Mouse (Mus musculus) MEL (cell line): Measurements from ENCODE around the gene Ablim2. TPM values are rescaled to one million over a fixed set of nuclear protein-coding genes. Genes with fewer than 3 reads are reported as not detected.

ENCODE experiments used
- DNase-seq: peaks from one replicate; pipeline ENCODE4 v3.0.0; 2011; ENCODE audit warnings: low read depth, low spot score
- H3K27ac ChIP-seq: 2 replicates; pipeline ENCODE4 v1.5.1; 2012; ENCODE audit warnings: low read depth, mild to moderate bottlenecking, control low read depth, low read length, moderate library complexity; ENCODE audit not compliant: control insufficient read depth
- H3K27me3 ChIP-seq, 2 experiments: fragments of 150-350 bp in 1 of 2; sonication (generic) in 1 of 2; 2 replicates each; pipeline ENCODE4 v1.6.1; 2012; ENCODE audit warnings: low read length in 2 of 2, mild to moderate bottlenecking in 2 of 2, improper control_type of control experiment in 1 of 2, moderate library complexity in 1 of 2; ENCODE audit not compliant: insufficient read depth in 2 of 2, control insufficient read depth in 1 of 2
- H3K36me3 ChIP-seq, 2 experiments: 2 replicates each; pipeline ENCODE4 v1.6.1; 2012 to 2014; ENCODE audit warnings: low read length in 2 of 2, improper control_type of control experiment in 1 of 2, inconsistent platforms in 1 of 2, mild to moderate bottlenecking in 1 of 2; ENCODE audit not compliant: insufficient read depth in 2 of 2, control insufficient read depth in 1 of 2
- H3K4me1 ChIP-seq, 2 experiments: fragments of 150-350 bp in 1 of 2; sonication (generic) in 1 of 2; 2 replicates each; pipeline ENCODE4 v1.6.1; 2012; ENCODE audit warnings: low read length in 2 of 2, improper control_type of control experiment in 1 of 2, mild to moderate bottlenecking in 1 of 2; ENCODE audit not compliant: insufficient read depth in 2 of 2, control insufficient read depth in 1 of 2
- H3K4me3 ChIP-seq, 2 experiments: fragments of 150-350 bp in 1 of 2; sonication (generic) in 1 of 2; 2 replicates each; pipeline ENCODE4 v1.5.1; 2012; ENCODE audit warnings: low read depth in 2 of 2, low read length in 2 of 2, mild to moderate bottlenecking in 2 of 2, moderate library complexity in 2 of 2, control low read depth in 1 of 2, improper control_type of control experiment in 1 of 2; ENCODE audit not compliant: control insufficient read depth in 1 of 2, insufficient read depth in 1 of 2
- H3K79me2 ChIP-seq: 2 replicates; pipeline ENCODE4 v1.6.1; 2012; ENCODE audit warnings: mild to moderate bottlenecking, low read length, moderate library complexity; ENCODE audit not compliant: control insufficient read depth, poor library complexity, insufficient read depth
- H3K9ac ChIP-seq: 2 replicates; pipeline ENCODE4 v1.6.1; 2012; ENCODE audit warnings: low read depth, mild to moderate bottlenecking, control low read depth, low read length, moderate library complexity; ENCODE audit not compliant: control insufficient read depth, poor library complexity, severe bottlenecking
- H3K9me3 ChIP-seq: fragments of 150-350 bp; sonication (generic); replicated peaks from 2 replicates; pipeline ENCODE4 v1.6.1; 2012; ENCODE audit warnings: mild to moderate bottlenecking, low read length, improper control_type of control experiment, moderate library complexity; ENCODE audit not compliant: insufficient read depth
- BHLHE40 ChIP-seq: IDR thresholded peaks from 2 replicates; pipeline ENCODE4 v1.6.1; 2012; ENCODE audit warnings: low read depth, mild to moderate bottlenecking, inconsistent platforms, low read length, improper control_type of control experiment, borderline replicate concordance
- CHD1 ChIP-seq: IDR thresholded peaks from 2 replicates; pipeline ENCODE4 v1.6.1; 2012; ENCODE audit warnings: low read depth, mild to moderate bottlenecking, inconsistent platforms, low read length, improper control_type of control experiment
- ELF1 ChIP-seq: IDR thresholded peaks from 2 replicates; pipeline ENCODE4 v1.6.1; 2014; ENCODE audit warnings: low read depth, mild to moderate bottlenecking, inconsistent platforms, low read length, improper control_type of control experiment, moderate library complexity
- ETS1 ChIP-seq: IDR thresholded peaks from 2 replicates; pipeline ENCODE4 v1.6.1; 2012; ENCODE audit warnings: low read depth, mild to moderate bottlenecking, inconsistent platforms, low read length, improper control_type of control experiment, moderate library complexity
- JUND ChIP-seq: IDR thresholded peaks from 2 replicates; pipeline ENCODE4 v1.6.1; 2011; ENCODE audit warnings: low read depth, mild to moderate bottlenecking, improper control_type of control experiment, low read length
- KAT2A ChIP-seq: conservative IDR thresholded peaks from 2 replicates; pipeline ENCODE4 v1.6.1; 2012; ENCODE audit warnings: low read depth, low read length, improper control_type of control experiment, inconsistent platforms
- MAFK ChIP-seq: IDR thresholded peaks from 2 replicates; pipeline ENCODE4 v1.6.1; 2011; ENCODE audit warnings: low read depth, mild to moderate bottlenecking, low read length, improper control_type of control experiment, borderline replicate concordance
- MAX ChIP-seq: IDR thresholded peaks from 2 replicates; pipeline ENCODE4 v1.6.1; 2011; ENCODE audit warnings: low read length, improper control_type of control experiment
- MAZ ChIP-seq: IDR thresholded peaks from 2 replicates; pipeline ENCODE4 v1.6.1; 2012; ENCODE audit warnings: low read depth, mild to moderate bottlenecking, inconsistent platforms, low read length, improper control_type of control experiment
- MXI1 ChIP-seq: IDR thresholded peaks from 2 replicates; pipeline ENCODE4 v1.6.1; 2011; ENCODE audit warnings: mild to moderate bottlenecking, low read depth, low read length, improper control_type of control experiment
- NELFE ChIP-seq: IDR thresholded peaks from 2 replicates; pipeline ENCODE4 v1.6.1; 2011; ENCODE audit warnings: low read depth, low read length, improper control_type of control experiment
- POLR2AphosphoS2 ChIP-seq: IDR thresholded peaks from 2 replicates; pipeline ENCODE4 v1.6.1; 2011; ENCODE audit warnings: low read length, improper control_type of control experiment
- POLR2AphosphoS5 ChIP-seq: IDR thresholded peaks from 2 replicates; pipeline ENCODE4 v1.6.1; 2012; ENCODE audit warnings: low read depth, borderline replicate concordance, mild to moderate bottlenecking, inconsistent platforms, low read length, moderate library complexity, mixed read lengths
- RCOR1 ChIP-seq: IDR thresholded peaks from 2 replicates; pipeline ENCODE4 v1.6.1; 2012; ENCODE audit warnings: low read depth, mild to moderate bottlenecking, inconsistent platforms, low read length, improper control_type of control experiment
- TBP ChIP-seq: IDR thresholded peaks from 2 replicates; pipeline ENCODE4 v1.8.0; 2011; ENCODE audit warnings: low read depth, low read length, improper control_type of control experiment
- TCF12 ChIP-seq: IDR thresholded peaks from 2 replicates; pipeline ENCODE4 v1.6.1; 2014; ENCODE audit warnings: low read depth, mild to moderate bottlenecking, inconsistent platforms, low read length, improper control_type of control experiment, moderate library complexity
- UBTF ChIP-seq: IDR thresholded peaks from 2 replicates; pipeline ENCODE4 v1.6.1; 2012; ENCODE audit warnings: low read depth, mild to moderate bottlenecking, inconsistent platforms, low read length, improper control_type of control experiment, moderate library complexity, borderline replicate concordance; ENCODE audit not compliant: insufficient read depth
- USF1 ChIP-seq: IDR thresholded peaks from 2 replicates; pipeline ENCODE4 v1.6.1; 2014; ENCODE audit warnings: low read depth, mild to moderate bottlenecking, inconsistent platforms, low read length, improper control_type of control experiment, moderate library complexity
- USF2 ChIP-seq, 2 experiments: IDR thresholded peaks; 2 replicates each; pipeline ENCODE4 v1.6.1; 2011 to 2012; ENCODE audit warnings: improper control_type of control experiment in 2 of 2, low read length in 2 of 2, borderline replicate concordance in 1 of 2, inconsistent platforms in 1 of 2, low read depth in 1 of 2, mild to moderate bottlenecking in 1 of 2; ENCODE audit not compliant: insufficient read depth in 1 of 2
- ZMIZ1 ChIP-seq: IDR thresholded peaks from 2 replicates; pipeline ENCODE4 v1.6.1; 2012; ENCODE audit warnings: low read depth, mild to moderate bottlenecking, inconsistent platforms, low read length, improper control_type of control experiment, moderate library complexity
- polyA plus RNA-seq, 2 experiments: library from polyadenylated mRNA; stranded (reverse) in 1 of 2; unstranded in 1 of 2; fragments of >175 nt in 1 of 2; fragments of >200 nt in 1 of 2; gene quantifications; 2 replicates each; pipeline versions ENCODE4 v1.2.1 to v1.2.4; 2012; ENCODE audit warnings: low replicate concordance in 2 of 2, low read depth in 1 of 2; ENCODE audit not compliant: insufficient read length in 2 of 2, insufficient read depth in 1 of 2, missing spikeins in 1 of 2
- total RNA-seq: library from RNA; depleted of rRNA; stranded (reverse); fragments of 300-350 nt; gene quantifications from 2 replicates; pipeline ENCODE4 v1.2.3, GENCODE M21; 2012

Gene Ablim2
- total and polyA plus RNA-seq, 3 experiments = not detected

DNA sequence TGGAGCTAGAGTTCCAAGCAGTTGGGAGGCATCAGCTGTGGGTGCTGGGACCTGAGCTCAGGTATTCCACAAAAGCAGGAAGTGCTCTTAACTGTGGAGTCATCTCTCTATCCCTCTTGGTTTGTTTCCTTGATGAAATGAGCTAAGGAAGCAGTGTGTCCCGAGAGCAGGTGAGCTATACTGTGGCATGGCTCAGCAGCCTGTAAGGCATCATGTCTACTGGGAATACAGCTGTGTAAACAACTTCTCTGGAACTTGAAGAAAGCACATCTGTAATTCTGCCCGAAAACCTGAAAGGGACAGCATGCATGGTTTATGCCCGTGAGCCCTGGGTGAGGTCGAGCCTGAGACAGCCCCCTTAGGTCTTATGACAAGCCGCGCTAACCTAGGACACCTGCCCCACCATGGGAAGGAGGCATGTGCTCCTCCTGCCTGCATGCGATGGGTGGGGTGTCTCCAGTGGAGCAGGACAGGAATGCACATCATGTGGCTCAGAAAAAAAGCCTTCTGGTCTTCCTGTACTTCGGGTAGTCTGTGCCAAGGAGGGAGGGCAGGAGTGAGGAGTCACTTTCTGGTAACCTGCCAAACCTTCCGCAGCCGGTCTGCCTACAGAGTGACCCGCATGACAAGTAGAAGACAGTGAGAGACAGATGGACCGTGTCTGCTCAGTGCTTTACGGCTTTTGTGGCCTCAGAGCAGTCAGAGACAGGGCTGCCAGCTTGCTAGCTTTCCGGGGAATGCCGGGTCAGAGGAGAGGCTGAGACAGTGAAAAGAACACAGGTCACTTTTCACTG lies 150.2 kb downstream of the Ablim2 start:
- no peaks in the 10 kb centered on the region for H3K79me2 ChIP-seq
- H3K36me3 ChIP-seq = no peaks in the 10 kb centered on the region
- H3K9ac ChIP-seq = no peak overlapping the region
- no peak for TF ChIP-seq MAFK
- no peak for TF ChIP-seq JUND
- TF ChIP-seq ELF1 = no peak
- TF ChIP-seq POLR2AphosphoS2 = no peak
- no peaks in the 10 kb centered on the region for H3K9me3 ChIP-seq
- no peak for DNase-seq
- H3K4me3 ChIP-seq = no peak overlapping the region
- H3K27me3 ChIP-seq = no peaks in the 10 kb centered on the region
- H3K27ac ChIP-seq = no peak overlapping the region
- H3K4me1 ChIP-seq = no peaks in the 10 kb centered on the region

GRCm38 (mm10) chr5:35908626-35909443 lies 151.2 kb downstream of the Ablim2 start:
- H3K27ac ChIP-seq = no peak overlapping the region
- H3K27me3 ChIP-seq = no peaks in the 10 kb centered on the region
- no peak for DNase-seq
- TF ChIP-seq TBP (no peak), USF2 (IDR thresholded peaks at IDR 0.05; ENCODE audit: borderline replicate concordance in 1 of 2, insufficient read depth in 1 of 2, low read depth in 1 of 2, low read length in 2 of 2) (no peak)
- H3K9ac ChIP-seq = no peak overlapping the region
- no peaks in the 10 kb centered on the region for H3K9me3 ChIP-seq
- no peaks in the 10 kb centered on the region for H3K36me3 ChIP-seq
- H3K79me2 ChIP-seq = no peaks in the 10 kb centered on the region
- H3K4me1 ChIP-seq = no peaks in the 10 kb centered on the region
- H3K4me3 ChIP-seq = no peak overlapping the region

DNA sequence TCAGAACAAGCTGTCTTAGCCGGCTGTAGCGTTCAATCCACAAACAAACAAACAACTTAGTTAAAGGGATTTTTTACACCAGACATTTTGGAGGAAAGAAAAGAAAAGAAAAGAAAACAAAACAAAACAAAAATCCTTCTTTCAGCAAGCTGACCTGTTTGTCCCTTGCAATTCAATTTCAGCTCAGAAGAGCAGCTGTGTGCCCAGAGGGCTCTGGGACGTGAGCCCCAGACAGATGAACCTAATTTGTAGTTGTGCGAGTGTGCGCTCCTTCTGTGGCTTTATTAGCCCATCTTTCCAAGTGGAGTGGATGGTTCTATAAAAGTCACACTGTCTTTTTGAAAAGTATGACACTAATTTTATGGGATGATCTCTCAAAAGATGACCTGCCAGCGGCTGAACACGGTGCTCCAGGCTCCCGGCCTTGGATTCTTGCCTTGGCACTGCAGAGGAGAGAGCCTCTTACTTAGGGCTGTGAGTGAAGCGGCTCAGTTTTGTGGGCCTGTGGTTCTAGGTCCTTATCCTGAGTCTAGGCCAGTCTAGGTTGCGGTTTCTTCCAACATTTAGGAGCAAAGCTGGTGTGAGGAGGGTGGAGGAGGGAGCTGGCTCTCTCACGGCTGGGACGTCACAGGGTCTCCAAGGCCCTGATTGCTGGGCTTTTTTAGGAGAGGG lies 158.1 kb downstream of the Ablim2 start:
- no peaks in the 10 kb centered on the region for H3K4me1 ChIP-seq
- H3K79me2 ChIP-seq = no peaks in the 10 kb centered on the region
- no peaks in the 10 kb centered on the region for H3K27me3 ChIP-seq
- H3K9me3 ChIP-seq = no peaks in the 10 kb centered on the region
- DNase-seq = no peak
- H3K9ac ChIP-seq = no peak overlapping the region
- H3K4me3 ChIP-seq = no peak overlapping the region
- no peak for TF ChIP-seq CHD1
- no peak for TF ChIP-seq MAZ
- no peak for TF ChIP-seq TCF12
- no peak for TF ChIP-seq USF1
- no peak for TF ChIP-seq MAX
- no peak for TF ChIP-seq RCOR1
- TF ChIP-seq UBTF = no peak
- TF ChIP-seq ETS1 = no peak
- no peak for TF ChIP-seq KAT2A
- TF ChIP-seq NELFE = no peak
- no peak for TF ChIP-seq JUND
- TF ChIP-seq ZMIZ1 = no peak
- no peak for TF ChIP-seq TBP
- no peak for TF ChIP-seq POLR2AphosphoS5
- no peak for TF ChIP-seq BHLHE40
- no peak for TF ChIP-seq MXI1
- TF ChIP-seq, all 39 proteins: peak for 0
- H3K36me3 ChIP-seq = no peaks in the 10 kb centered on the region
- H3K27ac ChIP-seq = no peak overlapping the region
